Mouse (Mus musculus) limb, embryonic 14.5 days (tissue): ENCODE results near the gene Sema5a. TPM values are rescaled to one million over a fixed set of nuclear protein-coding genes. Genes with fewer than 3 reads are reported as not detected.

Experiments used
- ATAC-seq: fragments of 200-750 bp; cut with Nextera tagmentation; 2 replicates; pipeline ENCODE4 v1.8.0; 2017; ENCODE audit warnings: low read depth, moderate number of reproducible peaks, moderate TSS enrichment; ENCODE audit not compliant: low FRiP score
- DNase-seq: peaks from one replicate; pipeline ENCODE4 v3.0.0-alpha.2; 2015; ENCODE audit warnings: low spot score
- H3K27ac ChIP-seq: fragments of 300-500 bp; sonication (generic); replicated peaks from 2 replicates; pipeline ENCODE4 v1.5.1; 2014; ENCODE audit warnings: low read depth, mild to moderate bottlenecking, low read length, moderate library complexity, mixed read lengths
- H3K27me3 ChIP-seq: fragments of 300-500 bp; sonication (generic); 2 replicates; pipeline ENCODE4 v1.6.1; 2014; ENCODE audit warnings: low read length, mixed read lengths; ENCODE audit not compliant: control insufficient read depth, insufficient read depth
- H3K36me3 ChIP-seq: fragments of 300-500 bp; sonication (generic); 2 replicates; pipeline ENCODE4 v1.6.1; 2014; ENCODE audit warnings: mild to moderate bottlenecking, low read length, moderate library complexity, mixed read lengths; ENCODE audit not compliant: control insufficient read depth, insufficient read depth
- H3K4me1 ChIP-seq: fragments of 300-500 bp; sonication (generic); 2 replicates; pipeline ENCODE4 v1.6.1; 2014; ENCODE audit warnings: antibody characterized with exemption, low read length, mixed read lengths; ENCODE audit not compliant: control insufficient read depth, insufficient read depth
- H3K4me2 ChIP-seq: fragments of 300-500 bp; sonication (generic); replicated peaks from 2 replicates; pipeline ENCODE4 v1.6.1; 2014; ENCODE audit warnings: low read depth, mild to moderate bottlenecking, low read length, moderate library complexity; ENCODE audit not compliant: severe bottlenecking
- H3K4me3 ChIP-seq: fragments of 300-500 bp; sonication (generic); replicated peaks from 2 replicates; pipeline ENCODE4 v1.5.1; 2014; ENCODE audit warnings: low read length
- H3K9ac ChIP-seq: fragments of 300-500 bp; sonication (generic); 2 replicates; pipeline ENCODE4 v1.6.1; 2014; ENCODE audit warnings: mild to moderate bottlenecking, low read depth, low read length, moderate library complexity; ENCODE audit not compliant: severe bottlenecking
- H3K9me3 ChIP-seq: fragments of 300-500 bp; sonication (generic); 2 replicates; pipeline ENCODE4 v1.6.1; 2016; ENCODE audit warnings: low read length; ENCODE audit not compliant: control insufficient read depth
- POLR2A ChIP-seq: fragments of 200-500 bp; IDR thresholded peaks from 2 replicates; pipeline ENCODE4 v1.8.0; 2012; ENCODE audit warnings: inconsistent platforms, mild to moderate bottlenecking, moderate library complexity, borderline replicate concordance; ENCODE audit not compliant: insufficient read depth, insufficient read length; ENCODE audit errors: extremely low read depth
- WGBS: fragments of 180-500 bp; shearing (Covaris S2); extraction: QIAGEN DNeasy Blood & Tissue Kit; methylation state at CpG from one replicate; pipeline ENCODE4 v1.1.7; 2014; 5-methylcytosine and 5-hydroxymethylcytosine counted together
- polyA plus RNA-seq, 2 experiments: library from polyadenylated mRNA; depleted of rRNA in 1 of 2; stranded (reverse) in 1 of 2; unstranded in 1 of 2; fragments of >200 nt; fragmentation: Nextera tagmentation in 1 of 2; extraction: Ambion mirVana in 1 of 2; gene quantifications; 2 replicates each; pipeline versions ENCODE4 v1.2.1 to v1.2.3; 2012 to 2014

Gene Sema5a
- polyA plus RNA-seq, 2 experiments, result 33.0 to 36.6 TPM

DNA sequence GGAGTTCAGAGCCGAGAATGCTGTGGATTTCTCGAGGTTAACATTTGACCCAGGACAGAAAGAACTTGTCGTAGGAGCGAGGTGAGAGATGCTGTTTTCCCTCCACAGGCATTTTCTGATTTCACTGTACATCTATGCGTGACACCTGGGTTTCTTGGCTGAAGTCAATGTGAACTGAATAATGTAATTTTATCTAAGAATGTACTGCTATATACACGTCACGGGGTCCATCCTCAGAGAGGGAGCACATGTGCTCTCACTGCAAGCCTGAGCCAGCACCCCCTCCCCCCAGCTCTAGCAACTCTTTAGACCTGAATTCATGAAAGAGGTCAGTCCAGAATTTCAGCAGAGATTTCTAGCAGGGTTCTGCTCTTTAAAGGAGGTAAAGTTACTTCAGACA is 215.6 kb downstream of the Sema5a start:
- Histone ChIP-seq H3K36me3 (no peaks in the 10 kb centered on the region), H3K27me3 (no peaks in the 10 kb centered on the region), H3K9me3 (no peaks in the 10 kb centered on the region), H3K9ac (no peak overlapping the region), H3K4me1 (peaks cover 4% of the 10 kb centered on the region), H3K4me3 (no peak overlapping the region), H3K4me2 (no peak overlapping the region), H3K27ac (no peak overlapping the region)
- peak; percentile 50; the same call in 1 of the 2 replicates for ATAC-seq
- WGBS, result 36% methylated on average over 7 of the region's 7 CpGs
- TF ChIP-seq POLR2A, result no peak
- DNase-seq, result peak; percentile 41

DNA sequence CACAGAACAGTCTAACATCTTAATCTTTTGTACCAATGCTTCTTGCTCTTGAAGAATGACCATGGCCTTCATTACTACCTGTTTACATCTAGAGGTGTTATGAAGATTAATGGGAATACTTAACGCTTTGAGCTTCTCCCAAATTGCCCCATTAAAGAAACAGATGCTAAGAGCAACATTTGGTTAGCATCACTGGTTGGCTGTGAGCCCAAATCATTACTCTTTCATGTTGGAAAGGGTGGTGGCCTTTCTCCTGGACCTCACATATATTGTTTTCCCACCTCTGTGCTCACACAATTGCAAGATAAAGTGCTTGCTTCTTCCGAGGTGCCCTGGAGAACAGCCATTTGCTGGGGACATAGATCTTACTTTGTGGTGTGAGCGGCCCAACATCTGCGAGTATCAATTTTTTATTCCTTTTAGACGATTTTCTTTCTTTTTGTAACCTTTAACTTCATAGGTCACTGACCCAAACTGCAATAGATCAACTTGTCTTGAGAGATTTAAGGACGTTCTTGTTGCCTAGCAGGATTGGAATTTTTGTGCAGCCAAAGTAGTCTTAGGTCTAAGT is 227.0 kb downstream of the Sema5a start:
- no peak overlapping the region for H3K27ac ChIP-seq
- no peak overlapping the region for H3K4me2 ChIP-seq
- H3K36me3 ChIP-seq, result no peaks in the 10 kb centered on the region
- 17% methylated on average over 6 of the region's 6 CpGs for WGBS
- no peak for DNase-seq
- no peak overlapping the region for H3K4me3 ChIP-seq
- no peak overlapping the region for H3K9ac ChIP-seq
- ATAC-seq, result no peak
- H3K27me3 ChIP-seq, result no peaks in the 10 kb centered on the region
- no peaks in the 10 kb centered on the region for H3K4me1 ChIP-seq
- TF ChIP-seq POLR2A, result no peak
- H3K9me3 ChIP-seq, result no peaks in the 10 kb centered on the region

DNA sequence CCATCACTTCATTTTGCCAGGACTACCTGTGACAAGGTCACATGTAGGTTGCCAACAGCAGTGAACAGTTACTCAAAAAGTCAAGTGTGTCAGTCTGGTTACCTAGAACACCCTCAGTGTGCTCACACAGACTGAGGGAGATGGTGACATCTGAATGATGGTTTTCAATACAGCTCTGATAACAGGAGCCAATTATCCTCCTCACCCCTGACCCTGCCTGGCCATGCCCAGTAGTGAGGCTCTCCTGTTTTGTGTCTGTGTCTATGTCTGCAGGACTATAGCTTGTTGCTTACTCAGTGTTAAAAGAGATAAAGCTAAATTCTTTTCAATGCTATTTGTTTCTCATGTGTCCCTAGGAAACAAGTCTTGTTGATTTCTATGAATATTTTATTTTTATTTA is 236.1 kb downstream of the Sema5a start:
- Histone ChIP-seq H3K4me3 (no peak overlapping the region), H3K9ac (no peak overlapping the region), H3K9me3 (no peaks in the 10 kb centered on the region), H3K27ac (no peak overlapping the region), H3K4me1 (0 out of 2 replicates have a peak, but pooled peaks cover 4% of the 10 kb centered on the region), H3K4me2 (no peak overlapping the region), H3K27me3 (no peaks in the 10 kb centered on the region), H3K36me3 (no peaks in the 10 kb centered on the region)
- DNase-seq (no peak), ATAC-seq (no peak)
- TF ChIP-seq POLR2A, result no peak

DNA sequence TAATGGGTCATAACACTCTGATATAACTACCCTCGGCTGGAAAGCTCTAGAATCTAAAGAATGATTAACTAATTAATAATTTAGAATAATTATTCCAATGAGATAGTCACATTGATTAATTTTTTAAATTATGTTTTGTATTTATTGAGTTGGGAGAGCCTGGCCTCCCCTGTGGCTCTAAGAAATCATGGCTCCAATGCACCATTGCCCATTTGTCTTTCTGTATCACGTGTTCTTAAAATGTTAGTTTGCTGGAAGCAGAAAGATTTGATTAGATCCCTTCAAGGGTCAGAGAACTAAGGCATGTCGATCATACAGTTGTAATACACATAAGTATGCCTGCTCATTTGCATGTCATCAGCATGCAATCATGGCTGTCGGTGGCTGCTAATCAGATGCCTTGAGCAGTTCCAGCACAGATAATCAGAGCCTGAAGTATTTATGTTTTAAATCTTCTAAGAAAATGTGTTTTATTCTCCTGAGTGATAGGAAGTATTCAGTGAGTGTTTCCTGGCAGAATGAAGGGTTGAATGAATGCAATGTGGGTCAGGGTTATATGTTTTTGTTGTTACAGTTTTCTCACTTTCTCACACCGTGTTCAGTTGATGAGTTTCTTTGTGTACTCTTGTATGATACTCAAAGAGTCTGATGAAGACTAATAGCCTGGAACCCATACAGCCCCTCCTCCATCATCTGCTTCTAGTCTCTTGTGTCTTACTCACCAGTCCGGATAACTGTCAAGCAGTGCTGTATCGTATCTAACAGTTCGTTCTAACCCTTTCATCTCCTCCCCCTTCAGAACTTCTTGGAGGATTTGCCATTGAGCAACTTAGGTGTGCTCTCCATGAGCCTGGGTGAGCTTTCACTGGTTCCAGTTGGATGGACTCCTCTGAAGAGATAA is 240.7 kb downstream of the Sema5a start:
- WGBS, result 87% methylated on average over 8 of the region's 8 CpGs
- Histone ChIP-seq H3K9me3 (no peaks in the 10 kb centered on the region), H3K4me1 (0 out of 2 replicates have a peak, but pooled peaks cover 4% of the 10 kb centered on the region), H3K27ac (no peak overlapping the region), H3K36me3 (no peaks in the 10 kb centered on the region), H3K4me2 (no peak overlapping the region), H3K9ac (no peak overlapping the region), H3K4me3 (no peak overlapping the region), H3K27me3 (no peaks in the 10 kb centered on the region)
- DNase-seq, result no peak
- no peak for ATAC-seq
- no peak for TF ChIP-seq POLR2A

DNA sequence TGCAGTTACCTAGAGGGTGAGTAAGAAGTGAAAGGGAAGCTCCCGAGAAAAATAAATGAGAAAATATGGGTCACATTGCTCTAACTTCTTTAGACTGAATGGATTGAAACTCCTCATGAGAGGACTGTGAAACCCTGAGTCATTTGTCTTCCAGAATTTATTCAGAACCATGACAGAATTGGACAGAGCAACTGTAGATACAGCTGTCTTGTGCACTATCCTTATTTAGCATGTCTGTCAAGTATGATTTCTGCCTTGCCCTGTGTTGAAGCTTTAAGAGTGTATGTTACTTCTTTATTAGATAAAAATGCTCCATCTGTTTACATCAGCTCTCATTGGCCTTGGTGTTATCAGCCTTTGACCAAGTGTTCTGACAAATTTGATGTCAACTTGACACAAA is 243.4 kb downstream of the Sema5a start:
- Histone ChIP-seq H3K27me3 (no peaks in the 10 kb centered on the region), H3K27ac (no peak overlapping the region), H3K4me1 (0 out of 2 replicates have a peak, but pooled peaks cover 4% of the 10 kb centered on the region), H3K9me3 (no peaks in the 10 kb centered on the region), H3K4me2 (no peak overlapping the region), H3K9ac (no peak overlapping the region), H3K36me3 (no peaks in the 10 kb centered on the region), H3K4me3 (no peak overlapping the region)
- ATAC-seq (no peak), DNase-seq (no peak)
- WGBS, result 66% methylated on average over 1 of the region's 1 CpGs
- TF ChIP-seq POLR2A, result no peak
